Mouse (Mus musculus): ENCODE measurements around the gene Lamc1. TPM values are rescaled to one million over a fixed set of nuclear protein-coding genes. Genes with fewer than 3 reads are reported as not detected.
"Not testable (repeated sequence)": the region's sequence is repeated elsewhere in the genome, so short reads cannot be mapped to it uniquely, and the experiment has no call there.

The Lamc1 gene
- polyA plus RNA-seq, 1 experiment from 2014 or later = 31.9 TPM

DNA sequence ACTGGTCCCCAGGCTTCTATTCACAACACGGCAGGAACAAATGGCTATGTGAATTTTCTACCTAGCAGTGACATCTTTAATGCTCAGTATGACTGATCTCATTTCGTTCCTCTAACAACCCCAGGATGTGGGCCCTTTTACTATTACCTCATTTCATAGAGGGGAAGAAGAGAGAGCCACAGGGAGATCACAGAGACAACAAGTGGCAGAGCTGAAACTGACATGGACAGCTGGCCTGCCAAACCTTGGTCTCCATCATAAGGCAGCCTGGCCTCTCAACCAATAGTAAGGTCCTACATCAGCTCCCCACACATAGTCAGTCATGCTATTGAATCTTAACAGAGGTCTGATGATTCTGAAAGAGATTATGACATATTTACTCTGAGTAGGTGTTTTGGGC is 12.4 kb upstream of the Lamc1 start:
- Histone ChIP-seq H3K9me3 (ENCODE audit: control insufficient read depth, low read length) (no peaks in the 10 kb centered on the region), H3K27me3 (replicated peaks; ENCODE audit: control insufficient read depth, insufficient read depth, low read length) (no peaks in the 10 kb centered on the region), H3K36me3 (ENCODE audit: control insufficient read depth, insufficient read depth, low read length) (no peaks in the 10 kb centered on the region), H3K4me1 (replicated peaks; ENCODE audit: control insufficient read depth, insufficient read depth, low read length) (no peaks in the 10 kb centered on the region), H3K4me3 (ENCODE audit: low read depth, low read length) (no peak overlapping the region), H3K27ac (ENCODE audit: low read depth, low read length) (no peak overlapping the region), H3K4me2 (no peak overlapping the region), H3K9ac (ENCODE audit: low read depth, low read length) (no peak overlapping the region)
- DNase-seq (ENCODE audit: low spot score) = no peak
- ATAC-seq (replicated peaks; ENCODE audit: low FRiP score) = no peak
- WGBS = 73% methylated on average over 2 of the region's 2 CpGs

DNA sequence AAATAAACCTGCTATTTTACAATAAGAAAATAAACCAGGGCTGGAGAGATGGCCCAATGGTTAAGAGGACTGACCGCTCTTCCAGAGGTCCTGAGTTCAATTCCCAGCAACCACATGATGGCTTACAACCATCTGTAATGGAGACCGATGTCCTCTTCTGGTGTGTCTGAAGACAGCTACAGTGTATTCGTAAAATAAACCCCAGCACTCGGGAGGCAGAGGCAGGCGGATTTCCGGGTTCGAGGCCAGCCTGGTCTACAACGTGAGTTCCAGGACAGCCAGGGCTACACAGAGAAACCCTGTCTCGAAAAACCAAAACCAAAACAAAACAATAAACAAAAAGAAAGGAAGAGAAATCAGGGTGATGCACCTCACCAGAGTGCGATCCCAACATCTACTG is 2.9 kb upstream of the Lamc1 start:
- WGBS = 86% methylated on average over 10 of the region's 10 CpGs
- not testable (repeated sequence) for H3K9ac ChIP-seq (ENCODE audit: low read depth, low read length); H3K9me3 ChIP-seq (ENCODE audit: control insufficient read depth, low read length); H3K4me1 ChIP-seq (replicated peaks; ENCODE audit: control insufficient read depth, insufficient read depth, low read length); H3K36me3 ChIP-seq (ENCODE audit: control insufficient read depth, insufficient read depth, low read length); H3K4me2 ChIP-seq; H3K27me3 ChIP-seq (replicated peaks; ENCODE audit: control insufficient read depth, insufficient read depth, low read length); ATAC-seq (replicated peaks; ENCODE audit: low FRiP score); H3K27ac ChIP-seq (ENCODE audit: low read depth, low read length); DNase-seq (ENCODE audit: low spot score); H3K4me3 ChIP-seq (ENCODE audit: low read depth, low read length)

DNA sequence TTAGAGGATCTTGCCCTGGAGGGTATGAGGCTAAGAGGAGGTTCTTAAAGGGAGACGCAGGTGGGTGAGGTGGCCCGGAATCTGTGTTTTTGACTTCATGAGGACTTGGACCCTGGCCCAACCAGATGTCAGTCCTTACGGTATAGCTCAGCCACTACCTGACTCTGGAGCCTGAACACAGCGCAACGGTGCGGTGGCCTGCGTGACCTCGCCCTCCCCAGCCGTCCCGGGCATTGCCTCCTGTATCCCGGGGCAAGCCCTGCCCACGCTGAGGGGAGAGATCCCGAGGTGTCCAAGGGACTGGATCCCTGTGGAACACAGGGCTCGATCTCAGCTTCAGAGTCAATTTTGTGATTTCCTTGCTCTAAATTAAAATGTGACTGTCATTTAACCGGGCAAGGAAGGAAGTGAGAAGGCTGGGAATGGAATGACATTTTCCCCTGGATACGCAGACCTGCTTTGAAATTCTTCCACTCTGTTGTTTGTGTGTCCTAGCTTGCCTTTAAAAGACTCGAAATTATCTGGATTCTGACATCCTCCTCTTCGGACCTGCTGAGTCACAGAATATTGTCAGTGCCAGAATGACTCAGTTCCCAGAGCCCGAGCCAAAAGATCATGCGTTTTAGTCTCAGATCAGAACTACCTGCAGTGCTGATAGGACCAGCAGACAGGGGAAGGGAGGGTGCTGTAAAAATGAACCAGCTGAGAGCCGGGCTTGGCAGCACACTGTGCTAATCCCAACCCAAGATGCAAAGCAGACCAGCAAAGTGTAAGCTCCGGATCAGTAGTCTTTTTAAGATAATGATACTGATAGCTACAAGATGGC is 923 bp upstream of the Lamc1 start:
- Histone ChIP-seq H3K9me3 (ENCODE audit: control insufficient read depth, low read length) (no peaks in the 10 kb centered on the region), H3K9ac (ENCODE audit: low read depth, low read length) (peak overlapping the region; percentile 53), H3K27me3 (replicated peaks; ENCODE audit: control insufficient read depth, insufficient read depth, low read length) (no peaks in the 10 kb centered on the region), H3K36me3 (ENCODE audit: control insufficient read depth, insufficient read depth, low read length) (no peaks in the 10 kb centered on the region), H3K27ac (ENCODE audit: low read depth, low read length) (peak overlapping the region; percentile 59), H3K4me3 (ENCODE audit: low read depth, low read length) (peak overlapping the region; percentile 93), H3K4me1 (replicated peaks; ENCODE audit: control insufficient read depth, insufficient read depth, low read length) (peaks cover 10% of the 10 kb centered on the region; the same call in 1 of the 2 replicates), H3K4me2 (peak overlapping the region; percentile 90)
- DNase-seq (ENCODE audit: low spot score) = no peak
- 6% methylated on average over 22 of the region's 22 CpGs for WGBS
- ATAC-seq (replicated peaks; ENCODE audit: low FRiP score) = peak; percentile 52; the same call in 1 of the 2 replicates

DNA sequence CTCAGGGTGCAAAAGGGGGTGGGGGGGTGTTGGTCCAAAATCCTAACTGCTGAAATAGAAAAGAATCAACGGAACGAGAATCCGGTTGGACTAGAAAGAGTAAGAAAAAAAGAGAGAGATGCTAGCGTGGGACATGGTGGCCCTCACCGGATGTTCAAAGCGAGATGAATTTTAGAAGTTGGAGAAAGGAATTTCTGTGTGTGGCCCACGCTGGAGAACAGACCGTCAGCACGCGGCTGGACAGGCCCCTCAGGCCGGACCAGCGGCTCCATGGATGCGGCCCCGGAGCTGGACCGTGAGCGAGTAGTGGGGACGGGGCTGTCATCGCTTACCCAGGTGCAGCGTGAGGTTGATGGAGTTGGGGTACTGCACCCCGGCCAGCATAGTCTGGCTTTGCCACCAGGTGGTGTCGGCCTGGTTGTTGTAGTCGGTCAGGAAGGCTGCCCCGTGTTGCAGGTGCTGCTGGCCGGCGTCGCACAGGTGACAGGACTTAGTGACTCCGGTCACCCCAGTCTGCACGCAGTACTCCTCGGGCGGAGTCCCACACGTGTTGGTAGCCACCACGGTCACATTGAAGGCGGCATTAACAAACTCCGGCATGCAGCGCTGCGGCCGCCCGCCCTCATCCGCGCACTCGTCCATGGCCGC is 666 bp downstream of the Lamc1 start:
- Histone ChIP-seq H3K4me1 (replicated peaks; ENCODE audit: control insufficient read depth, insufficient read depth, low read length) (peaks cover 10% of the 10 kb centered on the region; the same call in 1 of the 2 replicates), H3K4me2 (peak overlapping the region; percentile 90), H3K27me3 (replicated peaks; ENCODE audit: control insufficient read depth, insufficient read depth, low read length) (no peaks in the 10 kb centered on the region), H3K36me3 (ENCODE audit: control insufficient read depth, insufficient read depth, low read length) (no peaks in the 10 kb centered on the region), H3K27ac (ENCODE audit: low read depth, low read length) (peak overlapping the region; percentile 78), H3K9me3 (ENCODE audit: control insufficient read depth, low read length) (no peaks in the 10 kb centered on the region), H3K4me3 (ENCODE audit: low read depth, low read length) (peak overlapping the region; percentile 93), H3K9ac (ENCODE audit: low read depth, low read length) (peak overlapping the region; percentile 86)
- peak; percentile 55 for ATAC-seq (replicated peaks; ENCODE audit: low FRiP score)
- DNase-seq (ENCODE audit: low spot score) = peak; percentile 71
- WGBS = under 1% methylated on average over 42 of the region's 42 CpGs

DNA sequence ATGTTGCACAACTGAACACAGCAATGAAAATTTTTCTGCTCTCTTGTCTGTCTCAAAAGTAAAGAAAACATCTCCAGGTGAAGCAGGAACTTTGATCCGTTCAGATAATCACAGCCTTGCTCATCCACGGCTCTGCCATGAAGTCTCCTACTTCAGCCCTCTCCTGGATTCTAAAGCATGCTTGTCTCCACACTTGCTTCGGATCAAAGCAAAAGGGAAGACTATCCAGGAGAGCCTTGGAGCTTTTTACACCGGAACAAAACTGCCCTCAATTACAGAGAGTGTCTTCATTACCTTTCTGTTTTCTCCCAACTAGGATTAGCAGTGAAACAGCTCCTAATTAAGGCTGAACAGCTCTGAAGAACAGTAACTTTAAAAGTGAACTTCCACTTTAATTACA is 1.4 kb downstream of the Lamc1 start:
- H3K4me1 ChIP-seq (replicated peaks; ENCODE audit: control insufficient read depth, insufficient read depth, low read length) = peaks cover 10% of the 10 kb centered on the region; the same call in 1 of the 2 replicates
- H3K27ac ChIP-seq (ENCODE audit: low read depth, low read length) = no peak overlapping the region
- H3K4me3 ChIP-seq (ENCODE audit: low read depth, low read length) = peak overlapping the region; percentile 93
- peak overlapping the region; percentile 86; the same call in 1 of the 2 replicates for H3K9ac ChIP-seq (ENCODE audit: low read depth, low read length)
- H3K27me3 ChIP-seq (replicated peaks; ENCODE audit: control insufficient read depth, insufficient read depth, low read length) = no peaks in the 10 kb centered on the region
- 8% methylated on average over 4 of the region's 4 CpGs for WGBS
- peak overlapping the region; percentile 90 for H3K4me2 ChIP-seq
- ATAC-seq (replicated peaks; ENCODE audit: low FRiP score) (no peak), DNase-seq (ENCODE audit: low spot score) (peak; percentile 29)
- H3K36me3 ChIP-seq (ENCODE audit: control insufficient read depth, insufficient read depth, low read length) = no peaks in the 10 kb centered on the region
- H3K9me3 ChIP-seq (ENCODE audit: control insufficient read depth, low read length) = no peaks in the 10 kb centered on the region

DNA sequence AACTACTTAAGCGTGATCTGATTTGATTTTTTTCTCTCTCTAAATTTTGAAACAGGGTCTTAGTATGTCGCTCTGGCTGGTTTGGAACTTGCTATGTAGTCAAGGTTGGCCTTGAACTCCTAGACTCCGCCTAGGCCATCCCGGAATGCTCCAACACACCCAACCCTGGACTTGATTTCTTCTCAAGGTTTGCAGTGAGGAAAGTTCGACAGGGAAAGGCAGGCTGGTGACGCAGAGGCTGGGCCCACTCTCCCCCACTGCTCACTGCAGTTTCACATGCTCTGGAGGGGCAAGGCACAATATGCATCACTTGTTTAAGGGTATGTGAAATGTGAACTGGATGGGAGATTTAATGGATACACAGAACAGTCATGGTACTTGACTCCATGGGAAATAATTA is 3.3 kb downstream of the Lamc1 start:
- ATAC-seq (replicated peaks; ENCODE audit: low FRiP score) = no peak
- no peaks in the 10 kb centered on the region for H3K9me3 ChIP-seq (ENCODE audit: control insufficient read depth, low read length)
- H3K36me3 ChIP-seq (ENCODE audit: control insufficient read depth, insufficient read depth, low read length) = no peaks in the 10 kb centered on the region
- H3K9ac ChIP-seq (ENCODE audit: low read depth, low read length) = no peak overlapping the region
- no peak overlapping the region for H3K4me2 ChIP-seq
- no peak overlapping the region for H3K27ac ChIP-seq (ENCODE audit: low read depth, low read length)
- peaks cover 10% of the 10 kb centered on the region; the same call in 1 of the 2 replicates for H3K4me1 ChIP-seq (replicated peaks; ENCODE audit: control insufficient read depth, insufficient read depth, low read length)
- DNase-seq (ENCODE audit: low spot score) = no peak
- no peak overlapping the region for H3K4me3 ChIP-seq (ENCODE audit: low read depth, low read length)
- no peaks in the 10 kb centered on the region for H3K27me3 ChIP-seq (replicated peaks; ENCODE audit: control insufficient read depth, insufficient read depth, low read length)
- 85% methylated on average over 6 of the region's 6 CpGs for WGBS

DNA sequence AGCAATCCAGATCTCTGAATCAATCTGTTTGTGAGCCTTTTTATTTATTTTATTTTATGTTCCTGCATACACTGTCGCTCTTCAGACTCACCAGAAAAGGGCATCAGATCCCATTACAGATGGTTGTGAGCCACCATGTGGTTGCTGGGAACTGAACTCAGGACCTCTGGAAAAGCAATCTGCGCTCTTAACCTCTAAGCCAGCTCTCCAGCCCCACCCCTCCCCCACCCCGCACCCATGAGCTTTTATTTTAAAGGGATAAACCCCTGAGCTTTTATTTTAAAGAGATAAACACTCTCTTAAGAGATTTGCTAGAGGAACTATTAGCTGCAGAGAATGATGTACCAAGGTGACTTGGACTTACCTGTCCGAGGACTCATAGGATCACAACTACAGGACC is 5.5 kb downstream of the Lamc1 start:
- Histone ChIP-seq H3K9me3 (ENCODE audit: control insufficient read depth, low read length) (no peaks in the 10 kb centered on the region), H3K4me1 (replicated peaks; ENCODE audit: control insufficient read depth, insufficient read depth, low read length) (peaks cover 10% of the 10 kb centered on the region), H3K36me3 (ENCODE audit: control insufficient read depth, insufficient read depth, low read length) (no peaks in the 10 kb centered on the region), H3K27me3 (replicated peaks; ENCODE audit: control insufficient read depth, insufficient read depth, low read length) (no peaks in the 10 kb centered on the region), H3K4me3 (ENCODE audit: low read depth, low read length) (no peak overlapping the region), H3K4me2 (no peak overlapping the region), H3K27ac (ENCODE audit: low read depth, low read length) (no peak overlapping the region), H3K9ac (ENCODE audit: low read depth, low read length) (no peak overlapping the region)
- DNase-seq (ENCODE audit: low spot score) (no peak), ATAC-seq (replicated peaks; ENCODE audit: low FRiP score) (no peak)
- 87% methylated on average over 4 of the region's 4 CpGs for WGBS

DNA sequence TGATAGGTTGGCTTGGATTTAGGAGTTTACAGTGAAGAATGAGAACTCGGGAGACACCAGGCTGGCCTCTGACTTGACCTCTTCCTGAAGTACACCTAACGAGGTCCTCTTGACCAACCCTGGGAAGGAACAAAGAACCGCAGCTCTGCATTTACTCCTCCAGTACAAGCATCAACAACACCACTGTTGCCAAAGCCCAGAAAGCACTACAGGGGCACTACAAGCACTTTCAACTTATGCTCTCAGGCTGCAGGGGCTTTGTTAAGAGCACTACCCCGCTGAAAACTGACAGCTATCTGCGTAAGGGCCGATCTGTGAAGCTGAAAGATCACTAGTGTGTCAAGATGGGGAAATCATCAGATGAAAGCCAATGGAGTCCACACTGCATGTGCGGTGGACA is 6.4 kb downstream of the Lamc1 start:
- Histone ChIP-seq H3K4me2 (no peak overlapping the region), H3K36me3 (ENCODE audit: control insufficient read depth, insufficient read depth, low read length) (no peaks in the 10 kb centered on the region), H3K9me3 (ENCODE audit: control insufficient read depth, low read length) (no peaks in the 10 kb centered on the region), H3K9ac (ENCODE audit: low read depth, low read length) (no peak overlapping the region), H3K27ac (ENCODE audit: low read depth, low read length) (no peak overlapping the region), H3K4me1 (replicated peaks; ENCODE audit: control insufficient read depth, insufficient read depth, low read length) (peaks cover 10% of the 10 kb centered on the region), H3K27me3 (replicated peaks; ENCODE audit: control insufficient read depth, insufficient read depth, low read length) (no peaks in the 10 kb centered on the region), H3K4me3 (ENCODE audit: low read depth, low read length) (no peak overlapping the region)
- no peak for ATAC-seq (replicated peaks; ENCODE audit: low FRiP score)
- WGBS = 78% methylated on average over 7 of the region's 7 CpGs
- no peak for DNase-seq (ENCODE audit: low spot score)

Measured in liver, embryonic 11.5 days (tissue).